Mouse (Mus musculus) stomach, postnatal 0 days (tissue): ENCODE results near the gene Nhsl1.
"Not testable (repeated sequence)": the region's sequence is repeated elsewhere in the genome, so short reads cannot be mapped to it uniquely, and the experiment has no call there.

Source experiments
- CTCF ChIP-seq: IDR thresholded peaks from 2 replicates; pipeline ENCODE4 v1.5.1; 2016; ENCODE audit warnings: antibody characterized with exemption, low read depth, mild to moderate bottlenecking, moderate library complexity
- EP300 ChIP-seq: optimal IDR thresholded peaks from 2 replicates; pipeline ENCODE3; 2016; ENCODE audit warnings: antibody characterized with exemption

DNA sequence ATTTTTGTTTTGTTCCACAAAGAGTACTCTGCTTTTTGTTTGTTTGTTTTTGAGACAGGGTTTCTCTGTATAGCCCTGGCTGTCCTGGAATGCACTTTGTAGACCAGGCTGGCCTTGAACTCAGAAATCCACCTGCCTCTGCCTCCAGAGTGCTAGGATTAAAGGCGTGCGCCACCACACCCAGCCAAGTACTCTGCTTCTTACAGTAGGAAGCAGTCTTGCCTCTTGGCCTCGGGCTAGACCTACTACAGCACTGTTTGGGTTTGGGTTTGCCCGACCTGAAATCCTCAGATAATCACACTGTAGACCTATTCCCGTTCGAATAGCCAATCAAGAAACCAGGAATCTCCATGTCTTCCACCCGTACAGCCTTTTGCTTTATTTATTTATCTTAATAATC is 130.1 kb downstream of the Nhsl1 start:
- not testable (repeated sequence) for TF ChIP-seq CTCF, EP300
